Mouse (Mus musculus) ES-Bruce4 (cell line): ENCODE measurements around the gene Dtnbp1.

Experiments used
- CTCF ChIP-seq: IDR thresholded peaks from one replicate; pipeline ENCODE4 v1.8.1; 2011; ENCODE audit warnings: low read depth, low read length
- POLR2A ChIP-seq: IDR thresholded peaks from one replicate; pipeline ENCODE4 v1.8.1; 2011; ENCODE audit warnings: low read length; ENCODE audit not compliant: insufficient read depth

GRCm38 (mm10) chr13:44986352-44986751 lies 15.6 kb downstream of the Dtnbp1 start:
- TF ChIP-seq CTCF: no peak
- no peak for TF ChIP-seq POLR2A
